Mouse (Mus musculus): ENCODE data around the gene Grik1. TPM values are rescaled to one million over a fixed set of nuclear protein-coding genes. Genes with fewer than 3 reads are reported as not detected.

The Grik1 gene
- polyA plus RNA-seq, 1 experiment: 4.3 TPM

- no peak for TF ChIP-seq CTCF (IDR thresholded peaks at IDR 0.05; ENCODE audit: borderline replicate concordance, insufficient read depth, low read length)
- no peak for TF ChIP-seq POLR2A (IDR thresholded peaks at IDR 0.05; ENCODE audit: low read depth, low read length)
Observed at GRCm38 (mm10) chr16:87949881-87950280, 340.2 kb downstream of the Grik1 start.

GRCm38 (mm10) chr16:87948122-87948521 is 341.9 kb downstream of the Grik1 start:
- no peak overlapping the region for H3K27ac ChIP-seq (ENCODE audit: insufficient read depth, low read length)
- no peak for TF ChIP-seq POLR2A (IDR thresholded peaks at IDR 0.05; ENCODE audit: low read depth, low read length)
- TF ChIP-seq CTCF (IDR thresholded peaks at IDR 0.05; ENCODE audit: borderline replicate concordance, insufficient read depth, low read length): no peak
- H3K4me1 ChIP-seq (ENCODE audit: control insufficient read depth, insufficient read depth, low read length): no peaks in the 10 kb centered on the region; the same call in 1 of the 2 replicates
- no peak overlapping the region for H3K4me3 ChIP-seq (ENCODE audit: insufficient read depth, low read length)

More at GRCm38 (mm10) chr16:87949881-87950280, 340.2 kb downstream of the Grik1 start:
- no peak overlapping the region for H3K27ac ChIP-seq (ENCODE audit: insufficient read depth, low read length)
- H3K4me3 ChIP-seq (ENCODE audit: insufficient read depth, low read length): no peak overlapping the region
- no peaks in the 10 kb centered on the region; the same call in 1 of the 2 replicates for H3K4me1 ChIP-seq (ENCODE audit: control insufficient read depth, insufficient read depth, low read length)

- TF ChIP-seq POLR2A (IDR thresholded peaks at IDR 0.05; ENCODE audit: low read depth, low read length) (no peak), CTCF (IDR thresholded peaks at IDR 0.05; ENCODE audit: borderline replicate concordance, insufficient read depth, low read length) (no peak)
- H3K4me1 ChIP-seq (ENCODE audit: control insufficient read depth, insufficient read depth, low read length): no peaks in the 10 kb centered on the region
- H3K4me3 ChIP-seq (ENCODE audit: insufficient read depth, low read length): no peak overlapping the region
- no peak overlapping the region for H3K27ac ChIP-seq (ENCODE audit: insufficient read depth, low read length)
Observed at GRCm38 (mm10) chr16:87944318-87944717, 345.7 kb downstream of the Grik1 start.

- no peaks in the 10 kb centered on the region for H3K4me1 ChIP-seq (ENCODE audit: control insufficient read depth, insufficient read depth, low read length)
- no peak overlapping the region for H3K27ac ChIP-seq (ENCODE audit: insufficient read depth, low read length)
- H3K4me3 ChIP-seq (ENCODE audit: insufficient read depth, low read length): no peak overlapping the region
- TF ChIP-seq POLR2A (IDR thresholded peaks at IDR 0.05; ENCODE audit: low read depth, low read length): no peak
- TF ChIP-seq CTCF (IDR thresholded peaks at IDR 0.05; ENCODE audit: borderline replicate concordance, insufficient read depth, low read length): no peak
Observed at GRCm38 (mm10) chr16:87942103-87942865, 347.8 kb downstream of the Grik1 start.

GRCm38 (mm10) chr16:87934685-87935084 is 355.4 kb downstream of the Grik1 start:
- Histone ChIP-seq H3K4me3 (ENCODE audit: insufficient read depth, low read length) (no peak overlapping the region), H3K4me1 (ENCODE audit: control insufficient read depth, insufficient read depth, low read length) (no peaks in the 10 kb centered on the region), H3K27ac (ENCODE audit: insufficient read depth, low read length) (no peak overlapping the region)
- TF ChIP-seq CTCF (IDR thresholded peaks at IDR 0.05; ENCODE audit: borderline replicate concordance, insufficient read depth, low read length): no peak
- no peak for TF ChIP-seq POLR2A (IDR thresholded peaks at IDR 0.05; ENCODE audit: low read depth, low read length)

GRCm38 (mm10) chr16:87931358-87931757 is 358.7 kb downstream of the Grik1 start:
- Histone ChIP-seq H3K4me3 (ENCODE audit: insufficient read depth, low read length) (no peak overlapping the region), H3K27ac (ENCODE audit: insufficient read depth, low read length) (no peak overlapping the region), H3K4me1 (ENCODE audit: control insufficient read depth, insufficient read depth, low read length) (no peaks in the 10 kb centered on the region)
- TF ChIP-seq CTCF (IDR thresholded peaks at IDR 0.05; ENCODE audit: borderline replicate concordance, insufficient read depth, low read length) (no peak), POLR2A (IDR thresholded peaks at IDR 0.05; ENCODE audit: low read depth, low read length) (no peak)

- no peak for TF ChIP-seq CTCF (IDR thresholded peaks at IDR 0.05; ENCODE audit: borderline replicate concordance, insufficient read depth, low read length)
- TF ChIP-seq POLR2A (IDR thresholded peaks at IDR 0.05; ENCODE audit: low read depth, low read length): no peak
- H3K4me1 ChIP-seq (ENCODE audit: control insufficient read depth, insufficient read depth, low read length): no peaks in the 10 kb centered on the region
- H3K27ac ChIP-seq (ENCODE audit: insufficient read depth, low read length): no peak overlapping the region
- H3K4me3 ChIP-seq (ENCODE audit: insufficient read depth, low read length): no peak overlapping the region
Observed at GRCm38 (mm10) chr16:87930519-87930918, 359.5 kb downstream of the Grik1 start.

- TF ChIP-seq CTCF (IDR thresholded peaks at IDR 0.05; ENCODE audit: borderline replicate concordance, insufficient read depth, low read length) (no peak), POLR2A (IDR thresholded peaks at IDR 0.05; ENCODE audit: low read depth, low read length) (no peak)
Observed at GRCm38 (mm10) chr16:87928671-87929070, 361.4 kb downstream of the Grik1 start.

GRCm38 (mm10) chr16:87917897-87918296 is 372.2 kb downstream of the Grik1 start:
- Histone ChIP-seq H3K4me1 (ENCODE audit: control insufficient read depth, insufficient read depth, low read length) (peaks cover 18% of the 10 kb centered on the region), H3K4me3 (ENCODE audit: insufficient read depth, low read length) (no peak overlapping the region), H3K27ac (ENCODE audit: insufficient read depth, low read length) (peak overlapping the region; percentile 99)
- no peak for TF ChIP-seq POLR2A (IDR thresholded peaks at IDR 0.05; ENCODE audit: low read depth, low read length)
- no peak for TF ChIP-seq CTCF (IDR thresholded peaks at IDR 0.05; ENCODE audit: borderline replicate concordance, insufficient read depth, low read length)

More at GRCm38 (mm10) chr16:87928671-87929070, 361.4 kb downstream of the Grik1 start:
- no peak overlapping the region for H3K27ac ChIP-seq (ENCODE audit: insufficient read depth, low read length)
- H3K4me3 ChIP-seq (ENCODE audit: insufficient read depth, low read length): no peak overlapping the region
- H3K4me1 ChIP-seq (ENCODE audit: control insufficient read depth, insufficient read depth, low read length): no peaks in the 10 kb centered on the region

GRCm38 (mm10) chr16:87917157-87917546 is 372.9 kb downstream of the Grik1 start:
- Histone ChIP-seq H3K4me1 (ENCODE audit: control insufficient read depth, insufficient read depth, low read length) (peaks cover 18% of the 10 kb centered on the region), H3K4me3 (ENCODE audit: insufficient read depth, low read length) (no peak overlapping the region), H3K27ac (ENCODE audit: insufficient read depth, low read length) (peak overlapping the region; percentile 99)
- TF ChIP-seq CTCF (IDR thresholded peaks at IDR 0.05; ENCODE audit: borderline replicate concordance, insufficient read depth, low read length) (no peak), POLR2A (IDR thresholded peaks at IDR 0.05; ENCODE audit: low read depth, low read length) (no peak)
